Mouse (Mus musculus) megakaryocyte, embryonic 14.5 days (primary cell): ENCODE data around the gene Dnah11.

Experiments used
- FLI1 ChIP-seq: IDR thresholded peaks from 2 replicates; pipeline ENCODE4 v1.6.1; 2012; ENCODE audit warnings: low read length, inconsistent platforms, mixed read lengths
- GATA1 ChIP-seq: IDR thresholded peaks from 3 replicates; pipeline ENCODE4 v1.6.1; 2012; ENCODE audit warnings: mixed read lengths, low read length, inconsistent platforms, borderline replicate concordance

- no peak for TF ChIP-seq GATA1
- no peak for TF ChIP-seq FLI1
These were observed 311.4 kb downstream of the Dnah11 start for GRCm38 (mm10) chr12:117887422-117887821.
